Mouse (Mus musculus): Measurements from ENCODE around the gene Golph3.

GRCm38 (mm10) chr15:12324326-12324725 lies 3.1 kb downstream of the Golph3 start:
- TF ChIP-seq POLR2A (IDR thresholded peaks at IDR 0.05; ENCODE audit: insufficient read length, low read depth) (no peak), MYOG (IDR thresholded peaks at IDR 0.05; ENCODE audit: control insufficient read depth in 1 of 3, insufficient read depth in 1 of 3, insufficient read length in 2 of 3, low read depth in 2 of 3) (no peak), POLR2AphosphoS2 (IDR thresholded peaks at IDR 0.05; ENCODE audit: insufficient read length, low read depth) (peak; percentile 14), MAX (IDR thresholded peaks at IDR 0.05; ENCODE audit: low read depth) (no peak), MYOD1 (IDR thresholded peaks at IDR 0.05; ENCODE audit: control insufficient read depth in 1 of 3, insufficient read length in 2 of 3, low read depth in 2 of 3) (no peak), TCF3 (IDR thresholded peaks at IDR 0.05; ENCODE audit: insufficient read length, low read depth) (no peak), CEBPB (IDR thresholded peaks at IDR 0.05; ENCODE audit: insufficient read depth, poor library complexity, severe bottlenecking) (no peak), REST (IDR thresholded peaks at IDR 0.05; ENCODE audit: insufficient read depth, insufficient read length) (no peak), E2F4 (IDR thresholded peaks at IDR 0.05; ENCODE audit: insufficient read depth) (no peak)

All from myocyte (in vitro differentiated cells).